Mouse (Mus musculus): ENCODE data around the gene Ncor2.

GRCm38 (mm10) chr5:125154178-125154577 lies 24.8 kb downstream of the Ncor2 start:
- TF ChIP-seq CTCF (IDR thresholded peaks at IDR 0.05; ENCODE audit: low read depth) (no peak; the same call in 1 of the 2 replicates), EP300 (optimal IDR thresholded peaks at IDR 0.05) (no peak)
